Mouse (Mus musculus): ENCODE results near the gene Mtss1l. TPM values are rescaled to one million over a fixed set of nuclear protein-coding genes. Genes with fewer than 3 reads are reported as not detected.

Mtss1l gene
- total and polyA plus RNA-seq, 3 experiments = 0.64 to 0.66 TPM; not detected in 1

DNA sequence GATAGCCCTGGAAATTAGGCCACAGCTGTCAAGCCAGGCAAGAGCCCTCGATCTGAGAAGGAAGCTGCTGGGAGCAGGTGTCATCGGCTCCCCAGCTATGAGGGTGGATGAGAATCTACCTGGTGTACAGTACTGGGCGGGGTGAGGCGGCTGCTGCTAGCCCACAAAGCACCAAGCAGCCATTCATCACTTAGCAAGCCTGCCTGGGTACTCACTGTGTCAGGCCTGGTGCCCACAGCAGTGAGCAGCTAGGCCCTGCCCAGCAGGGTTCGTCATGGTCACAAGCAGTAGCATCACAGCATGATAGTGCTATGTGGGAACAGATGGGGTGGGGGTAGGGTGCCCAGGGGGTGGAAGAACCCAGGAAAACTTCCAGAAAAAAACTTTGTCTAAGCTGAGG, 25.8 kb upstream of the Mtss1l start:
- no peak overlapping the region for H3K4me3 ChIP-seq (replicated peaks in 1 of 3; ENCODE audit: low read depth in 2 of 3, low read length in 2 of 3, poor library complexity in 1 of 3)
- no peak overlapping the region for H3K4me2 ChIP-seq (ENCODE audit: insufficient read depth, low read depth, poor library complexity, severe bottlenecking)
- TF ChIP-seq NELFE (IDR thresholded peaks at IDR 0.05; ENCODE audit: low read depth, low read length) (no peak), UBTF (IDR thresholded peaks at IDR 0.05; ENCODE audit: low read depth, low read length) (no peak), USF2 (conservative IDR thresholded peaks at IDR 0.05; ENCODE audit: low read depth, low read length) (no peak), ZMIZ1 (IDR thresholded peaks at IDR 0.05; ENCODE audit: low read depth, low read length) (no peak), MYC (IDR thresholded peaks at IDR 0.05; ENCODE audit: low read depth, low read length) (no peak), POLR2A (IDR thresholded peaks at IDR 0.05; ENCODE audit: low read depth, low read length) (no peak), ELF1 (IDR thresholded peaks at IDR 0.05; ENCODE audit: low read depth, low read length) (no peak), EP300 (IDR thresholded peaks at IDR 0.05; ENCODE audit: low read length) (no peak), POLR2AphosphoS2 (IDR thresholded peaks at IDR 0.05; ENCODE audit: low read depth, low read length) (no peak), USF1 (IDR thresholded peaks at IDR 0.05; ENCODE audit: low read depth, low read length) (no peak)
- no peaks in the 10 kb centered on the region for H3K27me3 ChIP-seq (replicated peaks)
- no peak for DNase-seq (ENCODE audit: extremely low read depth)
- H3K9me3 ChIP-seq (replicated peaks; ENCODE audit: low read length) = no peaks in the 10 kb centered on the region
- H3K4me1 ChIP-seq (ENCODE audit: control insufficient read depth in 1 of 2, insufficient read depth in 2 of 2) = peaks cover 0 to 3% of the 10 kb centered on the region in 2 experiments; a peak in 2 of 4 replicates
- dilution Hi-C loops (cut with MboI; ENCODE audit: extremely low pct_ligation_motif_present, extremely low pct_unique_long_range_greater_than_20kb, low sequenced_read_pairs) = no loop called here
- in situ Hi-C loops (cut with MboI; ENCODE audit: low pct_ligation_motif_present, low pct_unique_long_range_greater_than_20kb, low sequenced_read_pairs) = no loop called here
- H3K79me2 ChIP-seq (replicated peaks; ENCODE audit: control insufficient read depth, extremely low read depth, insufficient read depth, poor library complexity, severe bottlenecking) = no peaks in the 10 kb centered on the region
- H3K9ac ChIP-seq (ENCODE audit: insufficient read depth, low read depth) = no peak overlapping the region
- H3K36me3 ChIP-seq (replicated peaks in 1 of 2; ENCODE audit: control insufficient read depth in 1 of 2, insufficient read depth in 1 of 2, low read length in 1 of 2) = peaks cover 44 to 92% of the 10 kb centered on the region in 2 experiments
- no peak overlapping the region for H3K27ac ChIP-seq (ENCODE audit: insufficient read depth, low read depth)

DNA sequence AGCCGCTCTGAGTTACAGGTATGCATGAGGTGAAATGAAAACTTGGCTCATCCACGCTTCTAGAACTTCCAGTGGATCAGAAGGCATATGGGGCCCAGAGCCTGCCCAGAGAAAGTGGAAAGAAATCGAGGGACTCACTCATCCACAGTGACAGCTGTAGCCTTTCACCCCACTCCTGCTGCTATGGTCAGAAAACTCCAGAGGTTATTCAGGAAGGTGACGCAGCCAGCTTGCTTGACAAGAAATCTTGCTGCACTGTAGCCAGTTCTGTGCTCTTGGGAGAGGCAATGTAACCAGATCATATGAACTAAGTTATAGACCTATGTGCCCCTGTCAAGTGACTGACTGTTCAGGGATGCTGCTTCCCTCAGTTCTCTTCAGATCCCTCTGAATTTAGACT, 25.2 kb upstream of the Mtss1l start:
- no peak overlapping the region for H3K27ac ChIP-seq (ENCODE audit: insufficient read depth, low read depth)
- peaks cover 40 to 92% of the 10 kb centered on the region in 2 experiments for H3K36me3 ChIP-seq (replicated peaks in 1 of 2; ENCODE audit: control insufficient read depth in 1 of 2, insufficient read depth in 1 of 2, low read length in 1 of 2)
- peaks cover 0 to 8% of the 10 kb centered on the region in 2 experiments; a peak in 2 of 4 replicates for H3K4me1 ChIP-seq (ENCODE audit: control insufficient read depth in 1 of 2, insufficient read depth in 2 of 2)
- no peak for TF ChIP-seq TBP (conservative IDR thresholded peaks at IDR 0.05; ENCODE audit: low read depth, low read length)
- TF ChIP-seq ZKSCAN1 (IDR thresholded peaks at IDR 0.05; ENCODE audit: borderline replicate concordance, low read depth, low read length) = no peak
- TF ChIP-seq PAX5 (IDR thresholded peaks at IDR 0.05; ENCODE audit: low read length) = no peak
- no peak for TF ChIP-seq TCF12 (IDR thresholded peaks at IDR 0.05; ENCODE audit: low read depth, low read length)
- TF ChIP-seq BHLHE40 (IDR thresholded peaks at IDR 0.05; ENCODE audit: low read depth, low read length) = no peak
- H3K27me3 ChIP-seq (replicated peaks) = no peaks in the 10 kb centered on the region
- H3K4me3 ChIP-seq (replicated peaks in 1 of 3; ENCODE audit: low read depth in 2 of 3, low read length in 2 of 3, poor library complexity in 1 of 3) = no peak overlapping the region
- no peaks in the 10 kb centered on the region for H3K9me3 ChIP-seq (replicated peaks; ENCODE audit: low read length)
- no peaks in the 10 kb centered on the region for H3K79me2 ChIP-seq (replicated peaks; ENCODE audit: control insufficient read depth, extremely low read depth, insufficient read depth, poor library complexity, severe bottlenecking)
- in situ Hi-C loops (cut with MboI; ENCODE audit: low pct_ligation_motif_present, low pct_unique_long_range_greater_than_20kb, low sequenced_read_pairs) = no loop called here
- dilution Hi-C loops (cut with MboI; ENCODE audit: extremely low pct_ligation_motif_present, extremely low pct_unique_long_range_greater_than_20kb, low sequenced_read_pairs) = no loop called here
- DNase-seq (ENCODE audit: extremely low read depth) = no peak
- no peak overlapping the region for H3K4me2 ChIP-seq (ENCODE audit: insufficient read depth, low read depth, poor library complexity, severe bottlenecking)
- no peak overlapping the region for H3K9ac ChIP-seq (ENCODE audit: insufficient read depth, low read depth)

DNA sequence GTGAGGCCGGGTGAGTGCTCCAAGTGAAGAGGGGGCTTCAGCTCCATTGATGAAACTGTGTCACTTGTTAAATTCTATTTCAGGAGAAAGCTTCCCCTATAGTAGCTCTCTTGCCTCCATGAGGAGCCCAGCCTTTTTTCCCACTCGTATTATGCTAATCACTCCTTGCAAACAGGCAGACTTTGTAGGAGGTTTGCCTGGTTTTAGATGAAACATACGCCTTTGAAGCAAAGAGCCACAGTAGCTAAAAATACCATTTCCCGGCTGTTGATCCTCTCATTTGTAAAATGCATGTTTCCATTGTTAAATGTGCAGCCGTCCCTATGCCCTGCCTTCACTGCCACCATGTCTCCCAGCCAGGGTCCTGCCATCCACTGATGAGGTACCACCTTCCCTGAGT, 23.7 kb upstream of the Mtss1l start:
- TF ChIP-seq MAX (IDR thresholded peaks at IDR 0.05; ENCODE audit: low read length) (no peak), SIN3A (IDR thresholded peaks at IDR 0.05; ENCODE audit: low read length) (no peak), ZNF384 (IDR thresholded peaks at IDR 0.05; ENCODE audit: low read depth, low read length) (no peak), RAD21 (IDR thresholded peaks at IDR 0.05; ENCODE audit: low read depth, low read length) (no peak), CHD2 (IDR thresholded peaks at IDR 0.05; ENCODE audit: low read length) (no peak), E2F4 (IDR thresholded peaks at IDR 0.05; ENCODE audit: insufficient replicate concordance, low read depth, low read length) (no peak), SMC3 (IDR thresholded peaks at IDR 0.05; ENCODE audit: low read depth, low read length) (no peak), IRF4 (IDR thresholded peaks at IDR 0.05; ENCODE audit: low read depth, low read length) (no peak), NRF1 (IDR thresholded peaks at IDR 0.05; ENCODE audit: low read depth, low read length) (no peak), KAT2A (IDR thresholded peaks at IDR 0.05; ENCODE audit: insufficient replicate concordance, low read length) (no peak), MYC (IDR thresholded peaks at IDR 0.05; ENCODE audit: low read depth, low read length) (no peak), JUN (IDR thresholded peaks at IDR 0.05; ENCODE audit: insufficient read depth, low read depth, low read length) (no peak)
- Histone ChIP-seq H3K9me3 (replicated peaks; ENCODE audit: low read length) (no peaks in the 10 kb centered on the region), H3K27ac (ENCODE audit: insufficient read depth, low read depth) (no peak overlapping the region), H3K9ac (ENCODE audit: insufficient read depth, low read depth) (no peak overlapping the region), H3K79me2 (replicated peaks; ENCODE audit: control insufficient read depth, extremely low read depth, insufficient read depth, poor library complexity, severe bottlenecking) (no peaks in the 10 kb centered on the region), H3K36me3 (replicated peaks in 1 of 2; ENCODE audit: control insufficient read depth in 1 of 2, insufficient read depth in 1 of 2, low read length in 1 of 2) (peaks cover 35 to 99% of the 10 kb centered on the region in 2 experiments), H3K4me2 (ENCODE audit: insufficient read depth, low read depth, poor library complexity, severe bottlenecking) (no peak overlapping the region), H3K27me3 (replicated peaks) (no peaks in the 10 kb centered on the region), H3K4me1 (ENCODE audit: control insufficient read depth in 1 of 2, insufficient read depth in 2 of 2) (peaks cover 0 to 23% of the 10 kb centered on the region in 2 experiments; a peak in 2 of 4 replicates), H3K4me3 (replicated peaks in 1 of 3; ENCODE audit: low read depth in 2 of 3, low read length in 2 of 3, poor library complexity in 1 of 3) (no peak overlapping the region)
- dilution Hi-C loops (cut with MboI; ENCODE audit: extremely low pct_ligation_motif_present, extremely low pct_unique_long_range_greater_than_20kb, low sequenced_read_pairs) = no loop called here
- DNase-seq (ENCODE audit: extremely low read depth) = no peak
- in situ Hi-C loops (cut with MboI; ENCODE audit: low pct_ligation_motif_present, low pct_unique_long_range_greater_than_20kb, low sequenced_read_pairs) = no loop called here

All from CH12.LX (cell line).